Mouse (Mus musculus) kidney, postnatal 0 days (tissue): ENCODE measurements around the gene Elmo1. TPM values are rescaled to one million over a fixed set of nuclear protein-coding genes. Genes with fewer than 3 reads are reported as not detected.
A peak's percentile ranks its signal among the peaks of the same experiment; 100 is the strongest.

Source experiments
- ATAC-seq: fragments of 200-750 bp; cut with Nextera tagmentation; replicated peaks from 2 replicates; pipeline ENCODE4 v1.8.0; 2017; ENCODE audit warnings: low read depth, moderate number of reproducible peaks, moderate TSS enrichment, moderate library complexity; ENCODE audit not compliant: low FRiP score
- DNase-seq: peaks from one replicate; pipeline ENCODE4 v3.0.0-alpha.2; 2016; ENCODE audit warnings: low spot score
- H3K27ac ChIP-seq: fragments of 300-500 bp; sonication (generic); 2 replicates; pipeline ENCODE4 v1.5.1; 2014; ENCODE audit warnings: mild to moderate bottlenecking
- H3K27me3 ChIP-seq: fragments of 300-500 bp; sonication (generic); 2 replicates; pipeline ENCODE4 v1.6.1; 2014; ENCODE audit warnings: low read length, mixed read lengths; ENCODE audit not compliant: insufficient read depth
- H3K36me3 ChIP-seq: fragments of 300-500 bp; sonication (generic); 2 replicates; pipeline ENCODE4 v1.6.1; 2014; ENCODE audit warnings: low read length, mixed read lengths; ENCODE audit not compliant: insufficient read depth
- H3K4me1 ChIP-seq: fragments of 300-500 bp; sonication (generic); replicated peaks from 2 replicates; pipeline ENCODE4 v1.6.1; 2014; ENCODE audit warnings: antibody characterized with exemption, low read length, mixed read lengths; ENCODE audit not compliant: insufficient read depth
- H3K4me2 ChIP-seq: fragments of 300-500 bp; sonication (generic); 2 replicates; pipeline ENCODE4 v1.6.1; 2014; ENCODE audit warnings: mild to moderate bottlenecking, low read length, moderate library complexity, mixed read lengths
- H3K4me3 ChIP-seq: fragments of 300-500 bp; sonication (generic); replicated peaks from 2 replicates; pipeline ENCODE4 v1.5.1; 2014; ENCODE audit warnings: low read depth, low read length
- H3K9ac ChIP-seq: fragments of 300-500 bp; sonication (generic); 2 replicates; pipeline ENCODE4 v1.6.1; 2014; ENCODE audit warnings: low read depth, low read length
- H3K9me3 ChIP-seq: fragments of 300-500 bp; sonication (generic); replicated peaks from 2 replicates; pipeline ENCODE4 v1.6.1; 2016; ENCODE audit warnings: low read length, inconsistent platforms, mixed read lengths
- CTCF ChIP-seq: IDR thresholded peaks from 2 replicates; pipeline ENCODE4 v1.5.1; 2016; ENCODE audit warnings: antibody characterized with exemption, low read depth, mild to moderate bottlenecking, moderate library complexity
- WGBS: fragments of 180-500 bp; shearing (Covaris S2); extraction: QIAGEN DNeasy Blood & Tissue Kit; methylation state at CpG from one replicate; pipeline ENCODE4 v1.1.7; 2014; 5-methylcytosine and 5-hydroxymethylcytosine counted together
- polyA plus RNA-seq: library from polyadenylated mRNA; unstranded; fragments of >200 nt; fragmentation: Nextera tagmentation; extraction: Ambion mirVana; gene quantifications from 2 replicates; pipeline ENCODE4 v1.2.1, GENCODE M21; 2015

Elmo1 gene
- polyA plus RNA-seq, 1 experiment from 2014 or later = 5.1 TPM

GRCm38 (mm10) chr13:20461616-20462015, 371.2 kb downstream of the Elmo1 start:
- Histone ChIP-seq H3K36me3 (no peaks in the 10 kb centered on the region), H3K4me2 (no peak overlapping the region), H3K27ac (no peak overlapping the region), H3K9ac (no peak overlapping the region), H3K27me3 (no peaks in the 10 kb centered on the region), H3K9me3 (no peaks in the 10 kb centered on the region), H3K4me3 (no peak overlapping the region), H3K4me1 (no peaks in the 10 kb centered on the region)
- ATAC-seq = no peak
- 67% methylated on average over 3 of the region's 3 CpGs for WGBS
- no peak for DNase-seq
- no peak for TF ChIP-seq CTCF

- H3K4me1 ChIP-seq = no peaks in the 10 kb centered on the region
- no peak overlapping the region for H3K4me3 ChIP-seq
- H3K9ac ChIP-seq = no peak overlapping the region
- H3K4me2 ChIP-seq = no peak overlapping the region
- TF ChIP-seq CTCF = no peak
- no peak overlapping the region for H3K27ac ChIP-seq
- H3K27me3 ChIP-seq = no peaks in the 10 kb centered on the region
- DNase-seq (no peak), ATAC-seq (no peak)
- H3K9me3 ChIP-seq = no peaks in the 10 kb centered on the region
- no peaks in the 10 kb centered on the region for H3K36me3 ChIP-seq
These were observed 373.8 kb downstream of the Elmo1 start for GRCm38 (mm10) chr13:20464161-20464560.

GRCm38 (mm10) chr13:20467381-20467780, 377.0 kb downstream of the Elmo1 start:
- Histone ChIP-seq H3K9me3 (no peaks in the 10 kb centered on the region), H3K9ac (no peak overlapping the region), H3K4me1 (no peaks in the 10 kb centered on the region), H3K4me3 (no peak overlapping the region), H3K27me3 (no peaks in the 10 kb centered on the region), H3K27ac (no peak overlapping the region), H3K4me2 (no peak overlapping the region), H3K36me3 (no peaks in the 10 kb centered on the region)
- TF ChIP-seq CTCF = no peak
- WGBS = 96% methylated on average over 1 of the region's 1 CpGs
- ATAC-seq (no peak), DNase-seq (no peak)

GRCm38 (mm10) chr13:20471732-20472131, 381.3 kb downstream of the Elmo1 start:
- peak; percentile 86 for TF ChIP-seq CTCF
- H3K27ac ChIP-seq = no peak overlapping the region
- H3K9ac ChIP-seq = no peak overlapping the region
- no peaks in the 10 kb centered on the region for H3K4me1 ChIP-seq
- DNase-seq (peak; percentile 67), ATAC-seq (no peak)
- H3K4me3 ChIP-seq = no peak overlapping the region
- no peaks in the 10 kb centered on the region for H3K36me3 ChIP-seq
- no peaks in the 10 kb centered on the region for H3K9me3 ChIP-seq
- H3K4me2 ChIP-seq = 0 out of 2 replicates have a peak overlapping the region, but pooled peaks have one; percentile 7
- H3K27me3 ChIP-seq = no peaks in the 10 kb centered on the region
- WGBS = 10% methylated on average over 6 of the region's 6 CpGs

GRCm38 (mm10) chr13:20472301-20472831, 382.0 kb downstream of the Elmo1 start:
- ATAC-seq (no peak), DNase-seq (no peak)
- Histone ChIP-seq H3K27ac (no peak overlapping the region), H3K4me2 (0 out of 2 replicates have a peak overlapping the region, but pooled peaks have one; percentile 7), H3K9me3 (no peaks in the 10 kb centered on the region), H3K4me1 (no peaks in the 10 kb centered on the region), H3K36me3 (no peaks in the 10 kb centered on the region), H3K27me3 (no peaks in the 10 kb centered on the region), H3K9ac (no peak overlapping the region), H3K4me3 (no peak overlapping the region)
- TF ChIP-seq CTCF = no peak
- 56% methylated on average over 10 of the region's 10 CpGs for WGBS

GRCm38 (mm10) chr13:20472891-20473539, 382.6 kb downstream of the Elmo1 start:
- Histone ChIP-seq H3K36me3 (no peaks in the 10 kb centered on the region), H3K4me3 (no peak overlapping the region), H3K9me3 (no peaks in the 10 kb centered on the region), H3K27me3 (no peaks in the 10 kb centered on the region), H3K27ac (no peak overlapping the region), H3K4me1 (no peaks in the 10 kb centered on the region), H3K9ac (no peak overlapping the region), H3K4me2 (no peak overlapping the region)
- DNase-seq (no peak), ATAC-seq (no peak)
- TF ChIP-seq CTCF = no peak
- 79% methylated on average over 15 of the region's 15 CpGs for WGBS
